ENCODE assay signal across 10 mouse cellular contexts in the genomic region with DNA sequence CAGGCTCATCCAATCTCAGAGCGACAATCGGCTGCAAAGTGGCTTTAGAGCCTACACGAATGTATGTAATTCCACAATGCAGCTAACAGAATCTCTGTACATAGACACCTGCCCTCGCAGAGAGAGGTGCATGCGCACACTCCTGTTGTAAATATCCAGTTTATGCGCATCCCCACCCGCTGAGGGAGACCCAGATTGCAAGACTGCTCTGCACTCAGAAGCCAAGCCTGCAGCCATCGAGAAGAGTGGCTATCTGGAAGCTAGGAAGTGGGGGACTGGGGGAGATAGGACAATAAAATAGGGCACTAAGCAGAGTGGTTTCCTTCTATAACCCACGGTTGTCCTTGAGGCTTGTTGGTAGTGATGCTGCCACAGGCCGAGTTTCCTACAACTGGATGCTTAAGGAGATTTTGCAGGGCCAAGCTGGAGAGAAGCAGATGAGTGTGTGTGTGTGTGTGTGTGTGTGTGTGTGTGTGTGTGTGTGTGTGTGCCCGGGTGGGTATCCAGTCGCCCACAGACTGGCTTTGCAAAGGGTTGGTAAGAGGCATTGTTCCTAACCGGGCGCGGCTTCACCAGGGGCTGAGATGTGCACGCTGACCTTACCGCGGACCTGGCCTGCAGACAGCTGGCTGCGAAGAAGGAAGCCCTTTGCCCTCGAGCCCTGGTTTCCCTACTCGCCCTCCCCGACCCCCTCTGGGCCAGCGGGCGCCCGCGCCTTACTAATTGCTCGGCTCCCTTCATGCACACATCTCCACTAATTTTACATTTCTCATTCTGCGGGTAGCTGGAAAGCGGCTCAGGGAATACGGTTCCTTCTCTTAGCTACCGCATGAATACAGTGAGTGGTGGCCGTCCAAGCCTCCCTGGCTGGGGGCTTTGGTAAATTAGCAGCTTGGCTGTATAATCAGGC.
DNase-seq lines count a peak whose midpoint lies in the region; ATAC-seq and TF ChIP-seq lines count a peak whose summit lies in the region.
"Had no signal": no experiment of that assay in that cellular context is flagged by ENCODE, and none has a peak within 500 bp of the region (broad histone marks: within the 10 kb centered on the region; RNA-seq: fewer than 3 reads in every experiment).

No protein-coding gene starts in this region.

- H3K4me1 ChIP-seq in forebrain, embryonic 11.5 days (replicated peaks; ENCODE audit: control insufficient read depth, insufficient read depth, low read length) = peaks cover 17% of the 10 kb centered on the region
- peaks cover 22% of the 10 kb centered on the region for H3K4me1 ChIP-seq in forebrain, embryonic 16.5 days (replicated peaks; ENCODE audit: control insufficient read depth, insufficient read depth, low read length)
- peaks cover 20% of the 10 kb centered on the region for H3K4me1 ChIP-seq in kidney, embryonic 16.5 days (ENCODE audit: insufficient read depth, low read length)
- H3K4me1 ChIP-seq in hindbrain, embryonic 15.5 days (replicated peaks) = peaks cover 18% of the 10 kb centered on the region
- H3K4me1 ChIP-seq in neural tube, embryonic 13.5 days (replicated peaks) = peaks cover 38% of the 10 kb centered on the region
- H3K4me1 ChIP-seq in thymus, adult 2 months (replicated peaks; ENCODE audit: control insufficient read depth, insufficient read depth, low read length) = peaks cover 4% of the 10 kb centered on the region

- H3K27ac ChIP-seq in forebrain, embryonic 11.5 days (ENCODE audit: low read depth, low read length) = no peak overlapping the region
- H3K27ac ChIP-seq in forebrain, embryonic 16.5 days (ENCODE audit: low read length) = no peak overlapping the region
- no peak overlapping the region for H3K27ac ChIP-seq in kidney, embryonic 16.5 days (ENCODE audit: low read length)
- H3K27ac ChIP-seq in hindbrain, embryonic 15.5 days (replicated peaks) = peak overlapping the region; percentile 11; the same call in 1 of the 2 replicates
- peak overlapping the region; percentile 54 for H3K27ac ChIP-seq in neural tube, embryonic 13.5 days (replicated peaks)
- no peak overlapping the region for H3K27ac ChIP-seq in thymus, adult 2 months (ENCODE audit: control insufficient read depth, insufficient read depth, low read length)
- H3K27ac ChIP-seq: kidney, embryonic 15.5 days had no signal

- H3K4me3 ChIP-seq in forebrain, embryonic 11.5 days (ENCODE audit: low read depth, low read length) = no peak overlapping the region
- H3K4me3 ChIP-seq in forebrain, embryonic 16.5 days (replicated peaks; ENCODE audit: low read length) = no peak overlapping the region
- H3K4me3 ChIP-seq in kidney, embryonic 16.5 days (ENCODE audit: low read length) = no peak overlapping the region
- H3K4me3 ChIP-seq in hindbrain, embryonic 15.5 days = no peak overlapping the region
- no peak overlapping the region for H3K4me3 ChIP-seq in neural tube, embryonic 13.5 days
- H3K4me3 ChIP-seq in thymus, adult 2 months (ENCODE audit: control insufficient read depth, insufficient read depth, low read length) = no peak overlapping the region
- H3K4me3 ChIP-seq: kidney, embryonic 15.5 days had no signal

- no peak for TF ChIP-seq POLR2A in thymus, adult 2 months (IDR thresholded peaks at IDR 0.05; ENCODE audit: control insufficient read depth, extremely low read depth, insufficient read depth, low read length, poor library complexity)

- no peaks in the 10 kb centered on the region for H3K9me3 ChIP-seq in forebrain, embryonic 11.5 days (ENCODE audit: control insufficient read depth, low read length)
- no peaks in the 10 kb centered on the region for H3K9me3 ChIP-seq in forebrain, embryonic 16.5 days (ENCODE audit: control insufficient read depth, low read length)
- H3K9me3 ChIP-seq in kidney, embryonic 16.5 days (ENCODE audit: low read length) = no peaks in the 10 kb centered on the region
- no peaks in the 10 kb centered on the region for H3K9me3 ChIP-seq in hindbrain, embryonic 15.5 days
- no peaks in the 10 kb centered on the region for H3K9me3 ChIP-seq in neural tube, embryonic 13.5 days
- H3K9me3 ChIP-seq: kidney, embryonic 15.5 days had no signal

- peak; percentile 61 for DNase-seq in forebrain, embryonic 11.5 days (ENCODE audit: low spot score)
- DNase-seq in kidney, postnatal 36 days = peak; percentile 13 to 32
- no peak for DNase-seq in layer of hippocampus, adult 9-10 months (ENCODE audit: low spot score)
- DNase-seq in thymus, adult 2 months = no peak
- DNase-seq: lung, postnatal 14 days had no signal

- no peaks in the 10 kb centered on the region for H3K36me3 ChIP-seq in forebrain, embryonic 11.5 days (ENCODE audit: control insufficient read depth, insufficient read depth, low read length)
- H3K36me3 ChIP-seq in forebrain, embryonic 16.5 days (ENCODE audit: control insufficient read depth, insufficient read depth) = no peaks in the 10 kb centered on the region
- no peaks in the 10 kb centered on the region for H3K36me3 ChIP-seq in kidney, embryonic 16.5 days (ENCODE audit: insufficient read depth, low read length)
- H3K36me3 ChIP-seq in hindbrain, embryonic 15.5 days = no peaks in the 10 kb centered on the region
- no peaks in the 10 kb centered on the region for H3K36me3 ChIP-seq in neural tube, embryonic 13.5 days
- no peaks in the 10 kb centered on the region for H3K36me3 ChIP-seq in thymus, adult 2 months (ENCODE audit: control insufficient read depth, insufficient read depth, low read length)
- H3K36me3 ChIP-seq: kidney, embryonic 15.5 days had no signal

- WGBS in forebrain, embryonic 11.5 days = 1% methylated on average over 32 of the region's 32 CpGs
- WGBS in forebrain, embryonic 16.5 days = 6% methylated on average over 32 of the region's 32 CpGs
- 4% methylated on average over 32 of the region's 32 CpGs for WGBS in kidney, embryonic 16.5 days
- 2% methylated on average over 28 of the region's 32 CpGs for WGBS in hindbrain, embryonic 15.5 days
- WGBS in neural tube, embryonic 13.5 days = 2% methylated on average over 32 of the region's 32 CpGs
- WGBS in thymus, adult 2 months = 13% methylated on average over 31 of the region's 32 CpGs

- ATAC-seq in forebrain, embryonic 11.5 days (replicated peaks; ENCODE audit: low FRiP score) = no peak
- no peak for ATAC-seq in forebrain, embryonic 16.5 days
- ATAC-seq in kidney, embryonic 16.5 days (ENCODE audit: low FRiP score, low TSS enrichment) = no peak
- ATAC-seq in hindbrain, embryonic 15.5 days (ENCODE audit: low FRiP score, low read depth) = no peak
- no peak for ATAC-seq in neural tube, embryonic 13.5 days (ENCODE audit: low read depth)

- TF ChIP-seq CTCF in thymus, adult 2 months (IDR thresholded peaks at IDR 0.05; ENCODE audit: borderline replicate concordance, control insufficient read depth, extremely low read depth, insufficient read depth, low read length, poor library complexity) = no peak

- peaks cover 82% of the 10 kb centered on the region for H3K27me3 ChIP-seq in forebrain, embryonic 11.5 days (ENCODE audit: control insufficient read depth, insufficient read depth, low read length)
- H3K27me3 ChIP-seq in forebrain, embryonic 16.5 days (replicated peaks; ENCODE audit: control insufficient read depth, insufficient read depth, low read length) = peaks cover 62% of the 10 kb centered on the region
- H3K27me3 ChIP-seq in kidney, embryonic 16.5 days (ENCODE audit: insufficient read depth, low read length) = peaks cover 91% of the 10 kb centered on the region
- peaks cover 73% of the 10 kb centered on the region for H3K27me3 ChIP-seq in hindbrain, embryonic 15.5 days
- H3K27me3 ChIP-seq in neural tube, embryonic 13.5 days = peaks cover 99% of the 10 kb centered on the region
- peaks cover 22% of the 10 kb centered on the region for H3K27me3 ChIP-seq in thymus, adult 2 months (ENCODE audit: control insufficient read depth, insufficient read depth, low read length)

- H3K9ac ChIP-seq in forebrain, embryonic 11.5 days (ENCODE audit: low read length) = no peak overlapping the region
- no peak overlapping the region for H3K9ac ChIP-seq in forebrain, embryonic 16.5 days (replicated peaks; ENCODE audit: low read depth, low read length)
- H3K9ac ChIP-seq in kidney, embryonic 16.5 days (replicated peaks; ENCODE audit: low read length) = no peak overlapping the region
- H3K9ac ChIP-seq in hindbrain, embryonic 15.5 days = no peak overlapping the region
- no peak overlapping the region for H3K9ac ChIP-seq in neural tube, embryonic 13.5 days
- H3K9ac ChIP-seq: kidney, embryonic 15.5 days had no signal

- peak overlapping the region; percentile 18; the same call in 1 of the 2 replicates for H3K4me2 ChIP-seq in forebrain, embryonic 11.5 days (ENCODE audit: low read depth, low read length, severe bottlenecking)
- H3K4me2 ChIP-seq in forebrain, embryonic 16.5 days (ENCODE audit: low read length) = no peak overlapping the region
- H3K4me2 ChIP-seq in kidney, embryonic 16.5 days (replicated peaks; ENCODE audit: low read depth, low read length) = no peak overlapping the region
- no peak overlapping the region for H3K4me2 ChIP-seq in hindbrain, embryonic 15.5 days
- H3K4me2 ChIP-seq in neural tube, embryonic 13.5 days = peak overlapping the region; percentile 16
- H3K4me2 ChIP-seq: kidney, embryonic 15.5 days had no signal

Comparison
In these comparisons a context has a peak if more than half of its experiments do, and no peak if none do; other contexts are left out.
1. H3K4me2 ChIP-seq: peak in forebrain, embryonic 11.5 days (single experiment) and neural tube, embryonic 13.5 days (single experiment); none in forebrain, embryonic 16.5 days (single experiment), kidney, embryonic 16.5 days (single experiment) and hindbrain, embryonic 15.5 days (single experiment).
2. DNase-seq: peak in forebrain, embryonic 11.5 days (single experiment) and kidney, postnatal 36 days (2 of 2); none in layer of hippocampus, adult 9-10 months (single experiment) and thymus, adult 2 months (single experiment).
3. H3K27ac ChIP-seq: peak in hindbrain, embryonic 15.5 days (single experiment) and neural tube, embryonic 13.5 days (single experiment); none in forebrain, embryonic 11.5 days (single experiment), forebrain, embryonic 16.5 days (single experiment), kidney, embryonic 16.5 days (single experiment) and thymus, adult 2 months (single experiment).